ENCODE assay signal across 8 mouse cellular contexts in genomic region chr15:95827465-95827971, GRCm38 (mm10). TPM values are rescaled to one million over a fixed set of nuclear protein-coding genes. Genes with fewer than 3 reads are reported as not detected.
DNase-seq lines count a peak whose midpoint lies in the region; ATAC-seq and TF ChIP-seq lines count a peak whose summit lies in the region.

No protein-coding gene starts in this region.

- no peak for TF ChIP-seq EP300 in heart, adult 2 months (IDR thresholded peaks at IDR 0.05; ENCODE audit: insufficient read depth, low read depth, low read length)

- no peak for DNase-seq in heart, adult 2 months
- DNase-seq in MN1 (ENCODE audit: low spot score) = peak; percentile 73
- DNase-seq in thymus, postnatal 25 days = no peak
- DNase-seq in left cerebral cortex, postnatal 36 days (ENCODE audit: low spot score in 2 of 2) = no peak
- DNase-seq in frontal cortex, postnatal 10 days (ENCODE audit: low spot score in 2 of 2) = no peak

- WGBS in heart, adult 2 months = 54% methylated on average over 11 of the region's 11 CpGs
- 43% methylated on average over 11 of the region's 11 CpGs for WGBS in heart, embryonic 12.5 days
- WGBS in forebrain, embryonic 16.5 days = 39% methylated on average over 11 of the region's 11 CpGs
- 14% methylated on average over 11 of the region's 11 CpGs for WGBS in midbrain, embryonic 13.5 days

- H3K4me1 ChIP-seq in heart, adult 2 months (ENCODE audit: control insufficient read depth, insufficient read depth, low read length) = peaks cover 25% of the 10 kb centered on the region
- peaks cover 60% of the 10 kb centered on the region for H3K4me1 ChIP-seq in heart, embryonic 12.5 days (replicated peaks)
- H3K4me1 ChIP-seq in forebrain, embryonic 16.5 days (replicated peaks; ENCODE audit: control insufficient read depth, insufficient read depth, low read length) = peaks cover 21% of the 10 kb centered on the region
- peaks cover 32% of the 10 kb centered on the region for H3K4me1 ChIP-seq in midbrain, embryonic 13.5 days (replicated peaks)

- intact Hi-C loops in heart, adult 2 months (cut with DNase I) = no loop called here
- intact Hi-C loops in left cerebral cortex, postnatal 36 days (cut with DNase I) = no loop called here

- no peak overlapping the region for H3K9ac ChIP-seq in heart, adult 2 months (ENCODE audit: low read depth, low read length)
- no peak overlapping the region for H3K9ac ChIP-seq in heart, embryonic 12.5 days
- no peak overlapping the region for H3K9ac ChIP-seq in forebrain, embryonic 16.5 days (replicated peaks; ENCODE audit: low read depth, low read length)
- no peak overlapping the region for H3K9ac ChIP-seq in midbrain, embryonic 13.5 days (replicated peaks)

- 0 out of 2 replicates have a peak, but pooled peaks cover 3% of the 10 kb centered on the region for H3K9me3 ChIP-seq in heart, embryonic 12.5 days (replicated peaks)
- H3K9me3 ChIP-seq in forebrain, embryonic 16.5 days (ENCODE audit: control insufficient read depth, low read length) = no peaks in the 10 kb centered on the region
- no peaks in the 10 kb centered on the region for H3K9me3 ChIP-seq in midbrain, embryonic 13.5 days

- TF ChIP-seq CTCF in heart, adult 2 months (IDR thresholded peaks at IDR 0.05) = peak; percentile 17

- no peak overlapping the region for H3K4me3 ChIP-seq in heart, adult 2 months
- H3K4me3 ChIP-seq in heart, embryonic 12.5 days = no peak overlapping the region
- H3K4me3 ChIP-seq in forebrain, embryonic 16.5 days (replicated peaks; ENCODE audit: low read length) = no peak overlapping the region
- H3K4me3 ChIP-seq in midbrain, embryonic 13.5 days (replicated peaks) = no peak overlapping the region

- H3K36me3 ChIP-seq in heart, adult 2 months (ENCODE audit: control insufficient read depth, insufficient read depth, low read length) = no peaks in the 10 kb centered on the region; the same call in 1 of the 2 replicates
- H3K36me3 ChIP-seq in heart, embryonic 12.5 days = peaks cover 7% of the 10 kb centered on the region
- no peaks in the 10 kb centered on the region for H3K36me3 ChIP-seq in forebrain, embryonic 16.5 days (ENCODE audit: control insufficient read depth, insufficient read depth)
- H3K36me3 ChIP-seq in midbrain, embryonic 13.5 days = 0 out of 2 replicates have a peak, but pooled peaks cover 6% of the 10 kb centered on the region

- H3K27ac ChIP-seq in heart, adult 2 months = peak overlapping the region; percentile 47
- no peak overlapping the region for H3K27ac ChIP-seq in heart, embryonic 12.5 days (ENCODE audit: poor library complexity, severe bottlenecking)
- H3K27ac ChIP-seq in forebrain, embryonic 16.5 days (ENCODE audit: low read length) = no peak overlapping the region
- no peak overlapping the region for H3K27ac ChIP-seq in midbrain, embryonic 13.5 days

- no peaks in the 10 kb centered on the region; the same call in 1 of the 2 replicates for H3K79me2 ChIP-seq in heart, adult 2 months (replicated peaks; ENCODE audit: control insufficient read depth, insufficient read depth, low read length)

- ATAC-seq in heart, embryonic 12.5 days (ENCODE audit: insufficient number of reproducible peaks, low FRiP score) = no peak
- 0 out of 2 replicates have a peak, but pooled peaks have one; percentile 26 for ATAC-seq in forebrain, embryonic 16.5 days
- peak; percentile 50; the same call in 1 of the 2 replicates for ATAC-seq in midbrain, embryonic 13.5 days

- no peaks in the 10 kb centered on the region for H3K27me3 ChIP-seq in heart, adult 2 months (ENCODE audit: control insufficient read depth, insufficient read depth, low read length)
- H3K27me3 ChIP-seq in heart, embryonic 12.5 days (replicated peaks) = no peaks in the 10 kb centered on the region
- H3K27me3 ChIP-seq in forebrain, embryonic 16.5 days (replicated peaks; ENCODE audit: control insufficient read depth, insufficient read depth, low read length) = no peaks in the 10 kb centered on the region
- no peaks in the 10 kb centered on the region for H3K27me3 ChIP-seq in midbrain, embryonic 13.5 days

- no peak for TF ChIP-seq POLR2A in heart, adult 2 months (IDR thresholded peaks at IDR 0.05; ENCODE audit: insufficient read depth, low read depth, low read length)

- no peak overlapping the region for H3K4me2 ChIP-seq in heart, embryonic 12.5 days
- H3K4me2 ChIP-seq in forebrain, embryonic 16.5 days (ENCODE audit: low read length) = no peak overlapping the region
- H3K4me2 ChIP-seq in midbrain, embryonic 13.5 days (replicated peaks) = peak overlapping the region; percentile 19

RNA-seq across cellular contexts. Expression of gene Ano6, which starts 36.9 kb away (rescaled TPM):
- 10 to 100 TPM; 17.3 to 19.6 TPM for total RNA-seq in heart, adult 2 months (2021)
- polyA plus RNA-seq in heart, adult 2 months (2012; rRNA removed) = 14.1 and 22.5 TPM in 2 replicates
- 45.7 and 49.5 TPM in 2 replicates for polyA plus RNA-seq in heart, embryonic 12.5 days (2016; fragmentation: Nextera tagmentation; extraction: Ambion mirVana)
- polyA plus RNA-seq in forebrain, embryonic 16.5 days (2015; fragmentation: Nextera tagmentation; extraction: Ambion mirVana) = 22.7 and 24.6 TPM in 2 replicates
- 26.1 and 26.8 TPM in 2 replicates for polyA plus RNA-seq in midbrain, embryonic 13.5 days (2015; fragmentation: Nextera tagmentation; extraction: Ambion mirVana)
- 10 to 100 TPM; 17.9 to 22.9 TPM for total RNA-seq in left cerebral cortex, postnatal 36 days (2021)
